Mouse (Mus musculus): Measurements from ENCODE around the gene D130043K22Rik.

DNA sequence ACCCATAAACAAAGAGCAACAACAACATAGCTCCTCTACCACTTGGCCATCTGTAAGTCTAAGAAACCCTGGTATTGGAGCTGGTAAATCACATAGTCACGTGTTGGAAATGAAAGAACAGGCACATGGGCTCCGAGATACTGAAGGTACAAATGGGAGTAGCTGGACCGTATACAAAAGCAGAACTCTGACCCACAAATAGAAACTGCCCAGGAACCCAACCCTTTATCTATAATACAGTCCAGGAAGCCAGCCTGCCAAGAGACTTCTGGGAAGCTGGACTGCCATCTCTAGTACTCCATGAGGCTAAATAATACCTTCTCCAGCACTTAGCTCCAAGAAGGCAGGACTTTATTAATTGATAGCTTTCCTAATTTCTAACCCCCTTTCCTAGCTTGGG lies 7.6 kb downstream of the D130043K22Rik start:
- TF ChIP-seq CTCF (IDR thresholded peaks at IDR 0.05; ENCODE audit: borderline replicate concordance, insufficient read depth, low read depth, low read length) (no peak), POLR2A (IDR thresholded peaks at IDR 0.05; ENCODE audit: borderline replicate concordance, insufficient read depth, low read length) (no peak)

Data from cerebellum, adult 2 months (tissue).